Mouse (Mus musculus) limb, embryonic 10.5 days (tissue): ENCODE results near the gene 4930452B06Rik. TPM values are rescaled to one million over a fixed set of nuclear protein-coding genes. Genes with fewer than 3 reads are reported as not detected.

ENCODE experiments used
- DNase-seq: peaks from one replicate; pipeline ENCODE4 v3.0.0-alpha.2; 2017; ENCODE audit warnings: low spot score
- H3K27ac ChIP-seq: fragments of 300-500 bp; sonication (generic); 2 replicates; pipeline ENCODE4 v1.5.1; 2016; ENCODE audit warnings: mild to moderate bottlenecking
- H3K27me3 ChIP-seq: fragments of 300-500 bp; sonication (generic); 2 replicates; pipeline ENCODE4 v1.6.1; 2016; ENCODE audit warnings: low read depth, mild to moderate bottlenecking; ENCODE audit not compliant: poor library complexity, severe bottlenecking
- H3K36me3 ChIP-seq: fragments of 300-500 bp; sonication (generic); 2 replicates; pipeline ENCODE4 v1.6.1; 2016; ENCODE audit warnings: mild to moderate bottlenecking, moderate library complexity
- H3K4me1 ChIP-seq: fragments of 300-500 bp; sonication (generic); 2 replicates; pipeline ENCODE4 v1.6.1; 2016
- H3K4me3 ChIP-seq: fragments of 300-500 bp; sonication (generic); 2 replicates; pipeline ENCODE4 v1.5.1; 2016; ENCODE audit warnings: mild to moderate bottlenecking, moderate library complexity
- H3K9me3 ChIP-seq: fragments of 300-500 bp; sonication (generic); replicated peaks from 2 replicates; pipeline ENCODE4 v1.6.1; 2016; ENCODE audit warnings: mild to moderate bottlenecking
- WGBS: fragments of 180-500 bp; shearing (Covaris S2); methylation state at CpG from one replicate; pipeline ENCODE4 v1.1.7; 2016; 5-methylcytosine and 5-hydroxymethylcytosine counted together
- polyA plus RNA-seq: library from polyadenylated mRNA; unstranded; fragments of >200 nt; fragmentation: Nextera tagmentation; extraction: Ambion mirVana; gene quantifications from 2 replicates; pipeline ENCODE4 v1.2.1, GENCODE M21; 2016

The 4930452B06Rik gene
- polyA plus RNA-seq, 1 experiment from 2014 or later = 11.3 TPM

DNA sequence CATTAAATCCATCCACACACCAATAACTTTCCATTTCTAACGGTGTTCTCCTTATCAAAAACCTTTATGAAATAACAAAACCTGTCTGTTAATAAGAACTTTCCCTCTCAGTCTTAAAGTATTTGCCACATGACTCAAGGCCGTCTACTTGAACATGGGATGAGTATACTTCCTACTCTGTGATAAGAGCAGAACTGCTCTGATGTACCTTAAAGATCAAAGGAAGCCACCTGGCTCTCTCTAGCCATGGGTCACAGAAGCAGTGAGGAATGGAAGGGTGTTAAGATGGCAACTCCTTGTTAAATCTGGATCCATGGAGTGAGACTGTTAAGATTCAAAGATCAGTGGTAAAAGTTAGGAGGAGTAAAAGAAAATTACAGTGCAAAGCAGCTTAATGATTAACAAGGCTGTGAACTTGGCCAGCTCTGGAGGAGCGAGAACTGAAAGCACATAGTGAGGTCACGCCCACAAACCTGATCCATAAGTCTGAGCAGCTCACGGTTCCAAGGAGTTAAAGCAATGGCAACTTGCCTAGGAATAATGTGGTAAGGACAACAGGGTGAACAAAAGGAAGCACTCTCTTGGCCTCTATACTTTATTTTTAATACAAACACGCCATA, 235.3 kb downstream of the 4930452B06Rik start:
- no peak overlapping the region for H3K4me3 ChIP-seq
- H3K36me3 ChIP-seq = no peaks in the 10 kb centered on the region
- H3K4me1 ChIP-seq = no peaks in the 10 kb centered on the region
- H3K27ac ChIP-seq = no peak overlapping the region
- H3K9me3 ChIP-seq = no peaks in the 10 kb centered on the region
- peak; percentile 20 for DNase-seq
- WGBS = 77% methylated on average over 6 of the region's 6 CpGs
- H3K27me3 ChIP-seq = no peaks in the 10 kb centered on the region

DNA sequence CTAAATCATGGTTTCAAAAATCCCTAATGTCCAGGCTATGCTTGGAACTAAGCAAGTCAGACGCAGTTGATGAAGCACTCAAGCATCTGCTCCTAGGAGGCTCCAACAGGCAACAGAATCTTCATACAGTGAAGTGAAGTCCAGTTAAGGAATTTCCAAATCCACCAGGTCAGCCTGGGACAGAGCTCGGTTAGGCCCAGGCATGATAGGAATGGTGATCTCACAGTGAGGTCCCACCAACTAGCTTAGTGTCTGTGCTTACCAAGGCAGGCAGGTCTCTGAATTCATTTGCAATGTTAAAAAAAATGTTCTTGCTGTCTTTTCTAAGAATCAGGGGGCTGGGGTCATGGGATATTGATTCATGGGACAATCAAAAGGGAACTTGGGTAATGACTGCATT, 236.3 kb downstream of the 4930452B06Rik start:
- H3K36me3 ChIP-seq = no peaks in the 10 kb centered on the region
- H3K4me3 ChIP-seq = no peak overlapping the region
- peak; percentile 22 for DNase-seq
- 86% methylated on average over 2 of the region's 2 CpGs for WGBS
- no peaks in the 10 kb centered on the region for H3K27me3 ChIP-seq
- H3K9me3 ChIP-seq = no peaks in the 10 kb centered on the region
- no peak overlapping the region for H3K27ac ChIP-seq
- H3K4me1 ChIP-seq = no peaks in the 10 kb centered on the region

DNA sequence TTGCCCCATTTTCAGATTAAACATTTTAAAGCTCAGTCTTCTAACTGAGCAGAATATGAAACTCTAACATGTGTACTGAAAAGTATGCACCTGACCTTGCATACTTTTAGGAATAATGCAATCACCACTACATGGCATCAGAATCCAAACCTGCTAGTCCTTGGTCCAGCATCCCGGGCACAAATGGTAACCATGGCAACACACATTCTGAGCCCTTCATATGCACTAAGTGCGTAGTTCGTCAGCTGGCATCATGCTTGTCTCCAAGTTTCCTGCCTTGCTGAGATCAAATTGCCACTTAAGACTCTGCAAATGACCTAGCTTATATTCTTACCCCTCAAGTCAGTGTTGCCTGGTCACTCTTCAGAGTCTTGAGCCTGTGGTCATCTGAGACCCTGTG, 243.2 kb downstream of the 4930452B06Rik start:
- no peak for DNase-seq
- H3K4me3 ChIP-seq = no peak overlapping the region
- no peak overlapping the region for H3K27ac ChIP-seq
- H3K9me3 ChIP-seq = no peaks in the 10 kb centered on the region
- H3K4me1 ChIP-seq = peaks cover 12% of the 10 kb centered on the region
- WGBS = 96% methylated on average over 3 of the region's 3 CpGs
- H3K27me3 ChIP-seq = no peaks in the 10 kb centered on the region
- no peaks in the 10 kb centered on the region for H3K36me3 ChIP-seq

DNA sequence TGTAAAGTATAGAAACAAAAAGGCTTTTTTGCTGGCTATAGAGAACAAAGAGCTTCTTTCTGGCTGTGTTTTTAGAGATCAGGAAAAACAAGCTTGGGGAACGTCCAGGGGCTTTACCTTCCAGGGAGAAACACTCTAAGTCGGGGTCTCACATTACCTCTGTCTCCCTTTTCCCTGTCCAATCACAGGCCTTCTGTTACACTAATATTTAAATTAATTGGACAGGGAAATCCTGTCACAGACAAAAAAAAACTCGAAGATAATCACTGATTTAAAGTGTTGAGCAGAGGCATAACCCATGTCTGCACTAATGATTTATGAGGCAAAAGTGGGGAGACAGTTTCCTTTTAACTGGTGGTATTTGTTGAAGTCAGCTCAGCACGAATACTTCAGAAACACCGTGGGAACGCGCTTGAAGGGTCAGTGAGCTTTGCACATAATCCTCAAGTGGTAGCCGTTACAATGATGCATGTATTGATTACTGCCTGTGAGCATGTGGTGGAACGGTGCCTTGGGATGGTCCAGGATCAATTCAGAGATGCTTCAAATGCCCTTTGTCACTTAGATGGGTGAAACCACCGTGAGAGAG, 244.7 kb downstream of the 4930452B06Rik start:
- Histone ChIP-seq H3K4me3 (peak overlapping the region; percentile 26; the same call in 1 of the 2 replicates), H3K4me1 (peaks cover 12% of the 10 kb centered on the region), H3K27me3 (no peaks in the 10 kb centered on the region), H3K27ac (peak overlapping the region; percentile 42; the same call in 1 of the 2 replicates), H3K36me3 (no peaks in the 10 kb centered on the region), H3K9me3 (no peaks in the 10 kb centered on the region)
- DNase-seq = no peak
- 35% methylated on average over 10 of the region's 10 CpGs for WGBS

DNA sequence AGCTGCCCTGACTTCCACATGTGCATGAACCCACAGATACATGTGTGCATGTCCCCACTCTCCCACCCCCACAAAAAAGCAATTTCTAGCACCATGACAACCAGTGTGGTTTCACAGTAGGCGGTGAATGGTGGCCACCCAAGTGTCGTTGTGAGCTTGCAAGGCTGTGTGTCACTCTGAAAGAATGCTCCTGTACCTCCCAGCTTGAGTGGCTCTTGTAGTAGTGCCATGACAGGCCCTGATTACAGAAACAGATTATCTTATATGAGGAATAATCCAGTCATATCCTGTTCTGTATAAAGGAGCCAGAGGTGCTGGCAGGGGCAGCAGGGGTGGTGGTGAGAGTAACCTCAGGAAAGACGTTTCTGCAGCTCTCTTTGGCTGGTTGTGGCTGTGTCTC, 247.4 kb downstream of the 4930452B06Rik start:
- no peak overlapping the region for H3K4me3 ChIP-seq
- H3K9me3 ChIP-seq = no peaks in the 10 kb centered on the region
- peak; percentile 22 for DNase-seq
- H3K27ac ChIP-seq = no peak overlapping the region
- H3K27me3 ChIP-seq = no peaks in the 10 kb centered on the region
- H3K4me1 ChIP-seq = peaks cover 12% of the 10 kb centered on the region
- H3K36me3 ChIP-seq = no peaks in the 10 kb centered on the region
- 77% methylated on average over 3 of the region's 3 CpGs for WGBS

DNA sequence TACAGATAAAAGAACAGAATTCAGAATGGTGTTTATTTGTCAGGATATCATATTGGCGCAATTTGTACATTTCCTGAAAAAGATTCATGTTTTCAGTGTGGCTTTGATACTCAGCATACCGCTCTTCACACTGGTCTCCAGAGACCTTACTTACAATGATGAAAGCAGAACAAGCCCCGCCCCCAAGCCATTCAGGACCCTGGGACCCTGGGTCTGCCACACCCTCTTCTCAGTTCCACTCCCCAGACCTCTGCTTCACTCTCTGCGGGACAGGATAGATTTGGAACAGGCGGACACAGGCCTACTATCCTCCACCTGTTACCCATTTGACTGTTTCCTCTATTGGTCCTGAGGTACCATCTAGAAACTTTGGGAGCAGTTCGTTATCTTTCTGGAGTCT, 260.1 kb downstream of the 4930452B06Rik start:
- Histone ChIP-seq H3K36me3 (no peaks in the 10 kb centered on the region), H3K9me3 (no peaks in the 10 kb centered on the region)
- WGBS = 62% methylated on average over 6 of the region's 6 CpGs

DNA sequence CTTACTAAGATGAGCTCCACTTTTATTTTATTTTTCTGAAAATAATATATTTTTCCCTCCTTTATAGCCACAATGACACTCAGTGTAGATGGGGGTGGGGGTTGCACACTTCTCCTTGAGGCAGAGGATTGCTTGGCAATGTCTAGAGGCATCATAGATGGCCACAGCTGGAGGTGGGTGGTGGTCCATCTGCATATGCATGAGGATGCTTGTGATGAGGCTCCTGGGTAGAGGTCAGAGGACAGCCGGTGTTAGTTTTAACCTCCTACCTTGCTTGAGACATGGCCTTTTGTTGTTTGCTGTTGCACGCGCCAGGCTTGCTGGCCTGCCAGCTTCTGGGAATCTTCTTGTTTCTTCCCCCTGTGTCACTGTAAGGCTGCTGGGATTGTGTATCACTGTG, 262.7 kb downstream of the 4930452B06Rik start:
- H3K4me1 ChIP-seq = peaks cover 18% of the 10 kb centered on the region
- H3K36me3 ChIP-seq = no peaks in the 10 kb centered on the region
- WGBS = 90% methylated on average over 3 of the region's 3 CpGs
- H3K9me3 ChIP-seq = no peaks in the 10 kb centered on the region
- DNase-seq = no peak
- H3K27ac ChIP-seq = no peak overlapping the region
- no peak overlapping the region for H3K4me3 ChIP-seq
- H3K27me3 ChIP-seq = no peaks in the 10 kb centered on the region

More for the DNA sequence above, 260.1 kb downstream of the 4930452B06Rik start:
- Histone ChIP-seq H3K4me1 (peaks cover 18% of the 10 kb centered on the region), H3K27me3 (no peaks in the 10 kb centered on the region), H3K4me3 (no peak overlapping the region), H3K27ac (no peak overlapping the region)
- no peak for DNase-seq

DNA sequence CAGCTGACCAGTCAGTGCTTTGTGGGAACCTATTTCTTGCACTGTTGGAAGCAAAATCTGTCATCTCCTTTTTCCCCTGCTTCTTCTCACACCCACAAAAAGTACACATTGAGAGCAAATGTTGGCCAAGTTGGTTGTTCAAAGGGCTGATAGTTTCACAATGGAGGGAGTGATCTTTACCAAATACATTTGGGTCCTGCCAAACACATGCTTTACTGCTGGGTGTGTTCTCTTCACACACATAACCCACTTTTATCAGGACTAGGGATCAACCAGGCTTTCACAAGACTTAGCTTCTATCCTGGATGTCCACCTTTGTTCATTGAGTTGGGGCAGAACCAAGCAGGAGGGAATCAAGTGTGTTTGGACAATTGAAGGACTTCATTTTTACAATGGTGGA, 267.5 kb downstream of the 4930452B06Rik start:
- no peak overlapping the region for H3K4me3 ChIP-seq
- no peak overlapping the region for H3K27ac ChIP-seq
- H3K4me1 ChIP-seq = no peaks in the 10 kb centered on the region
- no peaks in the 10 kb centered on the region for H3K27me3 ChIP-seq
- no peaks in the 10 kb centered on the region for H3K9me3 ChIP-seq
- no peaks in the 10 kb centered on the region for H3K36me3 ChIP-seq
- no peak for DNase-seq

DNA sequence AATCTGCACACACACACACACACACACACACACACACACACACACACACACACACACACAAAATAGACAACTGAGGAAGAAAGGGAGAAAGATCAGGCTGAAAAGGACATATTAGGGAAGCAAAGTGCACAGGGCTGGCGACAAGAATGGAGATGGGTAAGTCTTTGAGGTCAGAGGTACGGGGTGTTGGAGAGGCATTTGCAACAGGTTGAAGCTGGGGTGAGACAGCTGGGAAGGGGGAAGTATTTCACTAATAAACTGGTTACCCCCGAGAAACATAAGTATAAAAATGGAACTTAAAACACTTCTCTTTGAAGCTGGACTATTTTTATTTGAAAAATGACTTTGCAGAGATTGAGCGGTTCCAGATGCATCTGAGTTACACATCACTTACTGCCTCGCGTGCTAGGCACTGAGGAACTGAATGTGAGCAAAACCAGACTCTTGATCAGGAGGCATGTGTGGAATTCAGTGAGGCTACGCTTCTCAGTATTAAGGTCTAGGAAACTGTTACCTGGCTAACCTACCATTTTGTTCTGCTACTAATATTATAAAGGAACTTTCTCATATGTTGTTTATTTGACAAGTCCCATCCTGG, 270.3 kb downstream of the 4930452B06Rik start:
- Histone ChIP-seq H3K27ac (no peak overlapping the region), H3K27me3 (no peaks in the 10 kb centered on the region), H3K36me3 (no peaks in the 10 kb centered on the region), H3K4me1 (no peaks in the 10 kb centered on the region), H3K4me3 (no peak overlapping the region), H3K9me3 (no peaks in the 10 kb centered on the region)
- no peak for DNase-seq
- WGBS = 74% methylated on average over 7 of the region's 7 CpGs

DNA sequence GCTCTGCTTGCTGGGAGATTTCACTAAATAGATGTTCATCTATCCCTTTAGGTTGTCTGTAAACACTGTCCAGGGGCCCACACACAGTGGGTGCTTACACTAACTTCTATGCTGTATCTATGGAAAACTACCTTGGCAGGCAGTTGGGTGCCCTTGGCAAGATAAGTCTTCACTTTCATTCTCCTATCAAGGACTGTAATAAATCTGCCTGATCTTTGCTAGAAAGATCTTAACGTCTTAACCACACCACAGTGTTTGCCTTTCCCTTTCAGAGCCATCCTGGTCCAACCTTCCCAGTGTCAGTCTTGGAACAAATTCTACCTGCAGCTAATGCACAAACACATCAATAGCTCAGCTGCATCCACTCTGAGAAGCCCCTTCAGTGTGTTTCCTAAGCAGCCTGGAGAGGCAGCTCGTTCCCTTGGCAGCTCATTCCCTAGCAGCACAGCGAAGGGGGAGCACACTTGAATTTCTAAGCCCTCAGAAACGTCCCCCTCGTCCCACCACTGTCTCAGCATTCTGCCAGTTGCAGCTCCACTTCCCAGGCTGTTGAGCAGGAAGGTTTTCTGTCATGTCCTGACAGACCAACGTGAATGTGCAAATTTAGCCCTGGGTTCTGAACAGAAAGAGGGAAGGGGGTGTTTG, 273.7 kb downstream of the 4930452B06Rik start:
- WGBS = 62% methylated on average over 6 of the region's 6 CpGs
- no peak overlapping the region for H3K27ac ChIP-seq
- no peak for DNase-seq
- no peaks in the 10 kb centered on the region for H3K36me3 ChIP-seq
- no peaks in the 10 kb centered on the region for H3K9me3 ChIP-seq
- H3K27me3 ChIP-seq = no peaks in the 10 kb centered on the region
- H3K4me3 ChIP-seq = no peak overlapping the region
- H3K4me1 ChIP-seq = no peaks in the 10 kb centered on the region
